Mouse (Mus musculus): ENCODE measurements around the gene Casp6.

The Casp6 gene

GRCm38 (mm10) chr3:129918434-129918833 is 17.2 kb downstream of the Casp6 start:
- DNase-seq (ENCODE audit: extremely low spot score): peak; percentile 53

GRCm38 (mm10) chr3:129923581-129923980 is 22.4 kb downstream of the Casp6 start:
- no peak for DNase-seq (ENCODE audit: extremely low spot score)

GRCm38 (mm10) chr3:129925861-129926260 is 24.6 kb downstream of the Casp6 start:
- DNase-seq (ENCODE audit: extremely low spot score): no peak

- no peak for DNase-seq (ENCODE audit: extremely low spot score)
Measured at GRCm38 (mm10) chr3:129930213-129930778, 29.1 kb downstream of the Casp6 start.

GRCm38 (mm10) chr3:129932443-129932842 is 31.2 kb downstream of the Casp6 start:
- DNase-seq (ENCODE audit: extremely low spot score): peak; percentile 19

GRCm38 (mm10) chr3:129936561-129936960 is 35.3 kb downstream of the Casp6 start:
- DNase-seq (ENCODE audit: extremely low spot score): no peak

GRCm38 (mm10) chr3:129937848-129938247 is 36.6 kb downstream of the Casp6 start:
- no peak for DNase-seq (ENCODE audit: extremely low spot score)

- no peak for DNase-seq (ENCODE audit: extremely low spot score)
Measured at GRCm38 (mm10) chr3:129939058-129939457, 37.8 kb downstream of the Casp6 start.

- DNase-seq (ENCODE audit: extremely low spot score): no peak
Measured at GRCm38 (mm10) chr3:129940780-129941179, 39.6 kb downstream of the Casp6 start.

- no peak for DNase-seq (ENCODE audit: extremely low spot score)
Measured at GRCm38 (mm10) chr3:129941291-129941690, 40.1 kb downstream of the Casp6 start.

- DNase-seq (ENCODE audit: extremely low spot score): no peak
Measured at GRCm38 (mm10) chr3:129943813-129944212, 42.6 kb downstream of the Casp6 start.

- DNase-seq (ENCODE audit: extremely low spot score): no peak
Measured at GRCm38 (mm10) chr3:129946217-129946914, 45.1 kb downstream of the Casp6 start.

- DNase-seq (ENCODE audit: extremely low spot score): no peak
Measured at GRCm38 (mm10) chr3:129948359-129948758, 47.1 kb downstream of the Casp6 start.

- no peak for DNase-seq (ENCODE audit: extremely low spot score)
Measured at GRCm38 (mm10) chr3:129949158-129949773, 48.0 kb downstream of the Casp6 start.

- no peak for DNase-seq (ENCODE audit: extremely low spot score)
Measured at GRCm38 (mm10) chr3:129953296-129953695, 52.1 kb downstream of the Casp6 start.

GRCm38 (mm10) chr3:129962533-129962932 is 61.3 kb downstream of the Casp6 start:
- DNase-seq (ENCODE audit: extremely low spot score): no peak
